Mouse (Mus musculus): ENCODE measurements around the gene Timd4.

GRCm38 (mm10) chr11:46810511-46810910, at the start of gene Timd4:
- no peak for TF ChIP-seq POLR2A (IDR thresholded peaks at IDR 0.05; ENCODE audit: borderline replicate concordance, control insufficient read depth, low read depth, low read length)
- no peak for TF ChIP-seq CTCF (IDR thresholded peaks at IDR 0.05; ENCODE audit: control insufficient read depth, insufficient read depth, low read length)

All from bone marrow, adult 2 months (tissue).